Mouse (Mus musculus): ENCODE results near the gene Cacna1h. TPM values are rescaled to one million over a fixed set of nuclear protein-coding genes. Genes with fewer than 3 reads are reported as not detected.

The Cacna1h gene
- 28.6 and 59.3 TPM in 2 replicates for polyA plus RNA-seq (2012; rRNA removed)

DNA sequence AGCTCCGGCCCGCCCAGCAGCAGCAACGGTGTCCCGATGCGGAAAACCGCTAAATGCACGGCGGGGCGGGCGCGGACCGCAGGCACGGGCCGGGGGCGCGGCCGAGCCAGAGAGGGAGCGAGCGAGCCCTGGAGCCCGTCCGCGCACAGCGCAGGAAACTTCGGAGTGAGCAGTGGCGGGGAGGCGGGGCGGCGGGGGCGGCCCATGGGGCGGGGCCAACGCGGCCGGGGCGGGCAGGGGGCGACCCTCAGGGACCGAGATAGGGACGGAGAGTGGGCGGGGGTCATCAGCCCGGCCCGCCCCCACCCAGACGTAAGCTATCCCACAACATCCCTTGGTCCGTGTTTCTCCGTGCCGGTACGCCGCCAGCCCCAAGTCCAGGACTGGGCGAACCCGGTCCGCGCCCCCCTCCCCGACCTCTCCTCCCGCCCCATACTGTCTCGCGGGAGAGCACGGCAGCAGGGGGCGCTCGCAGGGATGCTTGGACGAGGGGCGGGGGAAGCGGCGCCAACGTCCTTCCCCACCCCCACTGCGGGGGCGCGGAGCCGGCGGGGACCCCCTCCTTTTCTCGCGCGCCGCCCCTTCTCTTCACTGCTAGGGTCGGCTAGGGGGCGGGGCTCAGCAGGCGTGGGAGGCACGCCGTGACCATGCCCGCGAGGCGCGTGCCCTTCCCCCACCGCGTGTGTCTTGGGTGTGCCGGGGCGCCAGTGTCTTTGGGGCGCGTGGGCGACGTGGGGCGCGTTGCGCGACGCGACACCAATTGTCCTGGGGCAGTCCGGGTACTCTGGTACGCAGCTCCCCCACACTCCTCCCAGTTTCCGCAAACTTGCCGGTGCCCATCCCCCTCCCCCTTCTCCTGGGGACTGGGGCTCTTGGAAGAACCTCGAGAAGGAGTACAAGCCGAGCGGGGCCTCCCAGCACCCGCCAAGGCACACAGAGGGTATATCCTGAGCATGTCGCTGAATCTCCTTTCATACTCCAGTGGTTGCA is at the start of gene Cacna1h:
Gene Cacna1h (minus strand): TSS at position 167 of the 990 bp plus-strand sequence.
- peak; percentile 54 for DNase-seq (ENCODE audit: low spot score)

DNA sequence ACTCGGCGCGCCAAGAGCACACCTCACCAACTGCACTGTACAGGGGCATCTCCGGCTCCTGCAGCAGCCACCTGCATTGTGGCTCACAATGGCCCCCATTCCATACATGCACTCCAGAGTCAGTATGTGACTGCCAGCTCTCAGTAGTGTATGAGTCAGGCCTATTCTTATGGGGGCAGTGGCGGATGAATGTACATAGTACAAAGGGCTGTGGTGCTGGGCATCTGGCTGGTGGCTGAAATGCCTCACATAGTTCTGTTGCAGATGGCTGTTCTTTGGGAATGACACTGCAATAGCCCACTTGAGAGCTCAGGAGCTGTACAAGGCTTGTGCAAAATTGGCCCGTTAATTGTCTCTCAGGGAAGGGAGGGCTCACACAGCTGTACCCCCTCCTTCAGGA is 48.5 kb upstream of the Cacna1h start:
- no peak for DNase-seq (ENCODE audit: low spot score)

DNA sequence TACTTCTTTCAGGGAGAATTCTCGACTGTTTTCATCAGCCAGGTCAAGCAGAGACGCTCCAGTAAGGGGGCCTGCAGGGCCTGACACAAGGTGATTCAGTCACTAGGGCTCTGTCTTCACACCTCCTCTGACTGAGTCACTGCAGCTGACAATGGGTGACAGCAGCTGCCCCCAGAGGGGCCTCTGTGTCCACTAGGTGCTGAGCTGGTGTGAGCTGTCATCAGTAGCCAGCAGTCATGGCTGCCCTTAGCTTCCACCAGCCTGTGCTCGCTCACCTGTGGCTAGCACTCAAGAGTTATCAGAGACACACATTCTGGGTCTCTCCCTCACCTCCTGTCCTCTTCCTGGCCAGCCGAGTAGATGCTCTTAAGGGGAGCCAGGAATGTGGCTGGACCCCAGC is 47.2 kb upstream of the Cacna1h start:
- no peak for DNase-seq (ENCODE audit: low spot score)

DNA sequence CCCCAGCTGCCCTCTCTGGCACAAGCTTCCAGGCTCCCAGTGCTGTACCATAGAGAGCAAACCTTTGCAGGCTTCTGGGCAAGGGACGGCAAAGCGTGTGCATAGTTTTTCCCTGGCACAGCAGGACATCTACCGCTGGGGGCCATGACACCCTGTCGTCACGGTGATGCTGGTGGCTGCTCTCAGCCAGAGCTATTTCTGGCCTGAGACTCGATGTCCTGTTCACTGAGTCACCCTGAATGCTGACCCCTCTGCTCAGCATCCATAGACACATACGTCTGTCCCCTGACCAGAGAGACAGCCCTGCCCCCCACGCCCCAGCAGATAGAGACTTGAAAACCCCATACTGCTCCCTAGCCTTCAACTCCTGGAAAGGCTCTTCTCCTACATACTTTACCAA is 46.6 kb upstream of the Cacna1h start:
- no peak for DNase-seq (ENCODE audit: low spot score)

DNA sequence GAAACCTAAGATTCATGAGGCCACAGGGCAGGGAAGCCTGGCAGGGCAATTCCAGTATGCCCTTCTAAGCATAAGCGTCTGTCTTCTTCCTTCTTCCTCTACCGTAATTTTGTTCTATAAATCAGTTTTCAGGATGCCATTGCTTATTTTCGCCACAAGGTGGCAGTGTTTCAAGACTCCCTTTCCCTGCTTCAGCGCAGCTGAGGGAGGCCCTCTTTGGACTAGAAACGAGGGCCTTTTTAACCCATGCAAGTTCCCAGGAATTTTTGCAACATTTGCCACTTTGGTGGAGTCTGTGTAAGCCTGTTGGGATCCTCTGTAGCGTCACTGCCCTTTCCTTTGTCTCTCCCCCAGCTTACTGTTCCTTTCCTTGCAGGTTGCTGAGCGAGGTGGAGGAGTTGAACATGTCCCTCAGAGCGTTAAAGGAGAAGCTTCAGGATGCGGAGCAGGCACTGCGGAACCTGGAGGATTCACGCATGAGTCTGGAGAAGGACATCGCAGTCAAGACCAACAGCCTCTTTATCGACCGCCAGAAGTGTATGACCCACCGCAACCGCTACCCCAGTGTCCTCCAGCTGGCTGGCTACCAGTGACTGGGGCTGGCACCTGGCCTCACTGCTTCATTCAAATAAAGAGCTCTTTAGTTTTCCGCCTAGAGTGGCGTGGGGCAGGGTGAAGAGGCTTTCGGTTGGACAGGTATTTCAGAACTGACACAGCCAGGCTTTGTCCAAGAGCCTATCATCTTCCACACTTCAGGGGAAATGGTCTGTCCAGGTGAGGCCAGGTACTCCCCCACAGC is 42.6 kb upstream of the Cacna1h start:
- DNase-seq (ENCODE audit: low spot score) = no peak

DNA sequence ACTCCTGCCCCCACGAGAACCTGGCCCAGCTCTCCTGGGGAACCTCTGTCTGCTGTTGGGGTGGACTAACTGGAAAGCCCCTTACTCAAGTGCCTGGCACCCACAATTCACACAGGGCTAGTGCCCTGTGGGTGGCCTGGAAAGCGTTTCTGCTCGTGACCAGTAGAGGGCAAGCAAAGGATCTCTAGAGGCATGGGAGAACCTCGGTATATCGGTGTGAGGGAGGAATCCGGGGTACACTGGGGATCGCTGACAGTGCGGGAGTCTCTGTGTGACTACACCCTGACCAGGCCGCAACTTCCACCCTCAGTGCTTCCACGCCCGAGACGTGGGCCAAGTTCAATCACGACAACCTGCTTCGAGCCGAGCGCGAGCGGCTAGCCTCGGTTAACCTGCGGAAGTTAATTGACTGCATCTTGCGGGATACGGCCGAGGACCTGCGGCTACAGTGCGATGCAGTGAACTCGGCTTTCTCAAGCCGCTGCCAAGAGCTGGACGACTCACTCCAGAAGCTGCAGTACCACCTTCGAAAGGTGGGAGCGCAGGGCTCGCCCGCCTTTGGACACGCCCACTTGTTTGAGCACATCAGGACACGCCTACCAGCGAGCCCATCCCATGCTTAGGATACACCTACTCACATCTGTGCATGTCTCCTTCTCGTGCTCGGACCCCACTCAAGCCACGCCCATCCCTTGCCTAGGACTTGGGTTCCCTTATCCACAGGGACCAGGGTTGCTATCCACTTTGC is 40.9 kb upstream of the Cacna1h start:
- peak; percentile 40 for DNase-seq (ENCODE audit: low spot score)

DNA sequence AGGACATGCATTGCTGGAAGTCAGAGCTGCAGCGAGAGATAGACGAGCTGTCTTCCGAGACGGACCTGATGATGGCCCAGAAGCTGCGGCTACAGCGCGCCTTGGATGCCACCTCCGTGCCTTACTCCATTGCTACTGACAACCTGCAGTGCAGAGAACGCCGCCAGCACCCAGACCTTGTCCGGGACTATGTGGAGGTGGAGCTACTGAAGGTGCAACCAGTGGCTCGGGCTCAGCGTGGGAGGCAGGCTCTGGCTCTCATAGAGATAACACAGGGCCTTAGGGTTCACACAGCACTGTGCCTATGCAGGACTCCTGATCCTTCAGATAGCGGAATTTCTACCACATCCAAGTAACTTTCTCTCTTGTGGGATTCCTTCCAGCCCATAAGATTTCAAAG is 38.5 kb upstream of the Cacna1h start:
- no peak for DNase-seq (ENCODE audit: low spot score)

DNA sequence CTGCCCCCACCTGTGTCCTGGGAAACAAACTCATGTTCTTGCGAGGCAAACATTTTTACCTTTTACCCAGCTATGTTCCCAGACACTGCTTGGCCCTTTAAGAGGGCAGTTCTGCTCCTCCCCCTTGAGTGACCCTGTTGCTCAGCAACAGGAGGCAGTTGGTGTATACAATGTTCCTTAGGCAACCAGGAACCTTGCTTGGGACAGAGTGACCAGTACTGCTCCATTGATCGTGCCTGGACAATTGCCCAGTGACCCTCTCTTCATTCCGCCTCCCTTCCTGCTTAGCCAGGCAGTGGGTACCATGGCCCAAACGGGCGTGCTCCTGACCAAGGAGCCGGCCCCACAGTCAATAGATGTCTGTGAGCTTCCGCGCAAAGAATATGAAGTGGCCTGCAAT is 37.8 kb upstream of the Cacna1h start:
- DNase-seq (ENCODE audit: low spot score) = no peak

DNA sequence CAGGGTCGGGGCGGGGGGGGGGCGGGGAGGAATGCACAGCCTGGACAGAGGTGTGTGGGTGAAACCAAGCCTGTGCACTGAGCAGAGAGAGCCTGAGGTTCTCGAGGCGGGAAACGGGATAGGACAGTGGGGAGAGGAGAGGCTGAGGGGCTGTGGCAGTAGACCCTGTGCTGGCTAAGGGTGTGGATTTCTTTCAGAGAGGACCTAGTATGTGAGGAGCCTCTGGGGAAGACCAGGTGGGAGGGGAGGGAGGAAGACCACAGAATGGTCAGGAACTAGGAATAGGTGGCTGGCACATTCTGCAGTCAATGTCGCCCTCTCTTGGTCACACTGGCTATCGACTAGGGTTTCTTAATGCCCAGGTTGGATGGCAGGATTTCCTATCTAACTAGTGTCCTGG is 36.2 kb upstream of the Cacna1h start:
- peak; percentile 42 for DNase-seq (ENCODE audit: low spot score)

DNA sequence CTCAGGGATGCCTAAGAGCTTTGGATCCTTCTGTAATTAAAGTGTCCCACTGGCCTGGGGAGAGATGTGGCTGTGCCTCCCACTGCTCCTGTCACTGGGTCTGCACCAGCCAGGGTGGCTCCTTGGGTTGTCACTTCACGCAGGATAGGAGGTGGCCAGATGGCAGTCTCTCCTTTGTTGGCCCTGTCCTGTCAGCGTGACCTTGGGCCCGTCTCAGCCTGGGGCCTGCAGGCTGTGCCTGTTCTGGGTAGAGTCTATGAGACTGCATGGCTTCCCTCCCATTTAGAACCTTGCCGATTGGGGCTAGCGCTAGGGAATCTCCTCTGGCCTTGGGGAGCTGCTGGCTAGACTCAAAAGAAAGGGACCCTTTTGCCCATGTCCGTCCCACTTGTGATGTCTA is 34.7 kb upstream of the Cacna1h start:
- DNase-seq (ENCODE audit: low spot score) = no peak

DNA sequence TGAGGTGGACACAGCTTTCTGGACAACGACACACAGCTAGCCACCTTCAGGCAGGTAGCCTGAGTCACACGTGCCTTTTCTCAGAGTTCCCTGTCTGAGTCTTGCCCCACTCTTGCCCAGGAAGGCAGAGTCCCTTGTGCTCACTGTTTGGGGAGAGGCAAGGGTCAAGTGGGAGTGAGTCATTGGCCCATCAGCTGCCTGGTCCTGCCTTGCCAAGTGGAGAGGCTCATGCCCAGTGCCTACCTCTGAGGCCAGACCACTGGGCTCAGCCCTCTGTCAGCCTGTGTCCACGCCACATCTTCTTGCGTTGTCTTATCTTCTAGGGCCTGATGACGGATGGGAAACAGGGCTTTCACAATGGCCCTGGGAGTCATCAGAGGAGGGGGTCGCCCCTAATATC is 34.2 kb upstream of the Cacna1h start:
- no peak for DNase-seq (ENCODE audit: low spot score)

DNA sequence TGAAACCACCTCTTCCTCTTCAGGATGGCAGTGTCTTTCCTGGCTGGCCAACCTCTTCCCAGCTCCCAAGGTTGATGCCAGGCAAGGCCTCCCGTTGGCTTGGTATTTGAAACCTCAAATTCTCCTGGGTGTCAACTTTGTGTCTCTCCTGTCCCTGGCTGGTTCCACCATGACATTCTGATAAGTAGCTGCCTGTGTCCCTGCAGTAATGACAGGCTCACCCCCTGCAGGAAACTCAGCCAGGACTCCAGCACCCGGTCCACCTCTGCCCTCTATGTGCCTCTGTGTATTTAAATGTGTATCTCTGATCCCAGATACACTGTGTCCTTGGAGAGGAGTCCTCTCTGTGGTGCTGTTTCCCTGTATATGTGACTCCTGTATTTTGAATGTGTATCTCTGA is 32.7 kb upstream of the Cacna1h start:
- DNase-seq (ENCODE audit: low spot score) = no peak

DNA sequence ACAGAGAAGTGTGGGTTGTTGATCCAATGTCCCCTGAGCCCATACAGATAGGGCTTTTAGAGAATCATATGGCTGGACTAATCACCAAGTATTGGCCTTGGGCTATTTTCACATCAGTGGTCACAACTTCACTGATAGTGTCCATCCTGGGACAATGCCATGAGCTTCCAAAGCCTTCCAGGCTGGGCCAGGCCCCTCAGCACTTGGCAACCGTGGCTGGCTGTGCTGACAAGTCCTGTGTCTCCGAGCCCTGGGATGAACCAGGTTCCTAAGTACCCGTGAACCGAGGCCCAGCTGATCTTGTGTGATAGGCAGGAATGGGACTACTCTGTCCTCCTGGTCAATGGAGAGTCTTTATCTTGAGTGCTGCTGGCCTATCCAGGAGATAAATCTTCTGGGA is 30.5 kb upstream of the Cacna1h start:
- no peak for DNase-seq (ENCODE audit: low spot score)

DNA sequence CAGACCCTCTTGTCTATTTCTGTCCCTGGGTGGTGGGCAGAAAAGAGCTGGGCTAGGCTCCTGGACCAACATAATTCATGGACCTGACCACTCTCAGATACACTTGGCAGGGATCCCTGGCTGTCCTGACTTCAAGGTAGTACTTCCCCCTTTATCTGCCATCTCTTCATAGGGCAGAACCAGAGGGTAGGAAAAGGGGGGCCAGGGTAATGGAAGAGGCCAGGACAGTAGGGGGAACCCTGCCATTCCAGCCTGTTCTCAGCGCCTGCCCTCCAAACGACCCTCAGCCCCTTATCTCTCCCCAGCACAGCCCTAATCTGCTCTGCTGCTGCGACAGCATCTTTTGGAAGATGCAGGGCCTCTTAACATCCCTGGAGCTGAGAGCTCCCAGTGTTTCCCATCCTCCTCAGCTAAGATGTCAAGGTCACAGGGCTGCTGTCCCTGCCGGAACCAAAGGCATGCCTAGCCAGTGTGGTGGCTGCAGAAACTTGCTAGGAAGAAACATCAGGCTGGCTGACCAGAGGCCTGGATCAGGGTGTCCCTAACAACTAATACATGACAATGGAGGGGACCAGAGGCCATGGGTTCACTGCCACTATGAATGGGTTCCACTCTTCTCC is 29.9 kb upstream of the Cacna1h start:
- DNase-seq (ENCODE audit: low spot score) = no peak

DNA sequence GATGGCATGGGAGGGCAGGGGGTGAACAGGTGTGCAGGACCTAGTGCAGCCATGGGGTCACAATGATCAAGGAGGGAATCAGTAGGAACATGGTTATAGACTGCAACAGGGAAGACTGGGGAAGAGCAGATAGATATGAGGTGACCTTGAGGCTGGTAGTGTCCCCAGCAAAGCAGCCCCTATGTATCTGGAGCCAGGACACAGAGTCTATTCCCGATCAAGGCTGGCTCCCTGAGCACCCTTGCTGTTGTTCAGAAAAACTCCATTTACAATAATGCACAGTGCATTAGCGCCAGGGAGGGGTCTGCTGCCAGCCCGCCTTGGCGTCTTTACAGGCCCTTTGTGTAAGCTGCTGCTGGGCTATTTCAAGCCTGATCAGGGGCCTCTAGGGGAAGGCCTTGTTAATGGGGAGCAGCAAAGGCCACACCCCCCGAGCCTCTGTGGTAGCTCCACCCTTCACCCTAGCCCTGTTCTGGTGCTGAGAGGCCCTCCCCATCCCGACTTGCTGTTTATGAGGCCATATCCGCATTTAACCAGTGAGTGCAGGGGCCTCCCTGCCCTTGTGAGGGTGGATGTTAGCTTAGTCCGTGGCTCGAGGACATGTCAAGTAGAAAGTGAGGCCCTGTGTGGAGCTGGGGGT is 28.8 kb upstream of the Cacna1h start:
- no peak for DNase-seq (ENCODE audit: low spot score)

DNA sequence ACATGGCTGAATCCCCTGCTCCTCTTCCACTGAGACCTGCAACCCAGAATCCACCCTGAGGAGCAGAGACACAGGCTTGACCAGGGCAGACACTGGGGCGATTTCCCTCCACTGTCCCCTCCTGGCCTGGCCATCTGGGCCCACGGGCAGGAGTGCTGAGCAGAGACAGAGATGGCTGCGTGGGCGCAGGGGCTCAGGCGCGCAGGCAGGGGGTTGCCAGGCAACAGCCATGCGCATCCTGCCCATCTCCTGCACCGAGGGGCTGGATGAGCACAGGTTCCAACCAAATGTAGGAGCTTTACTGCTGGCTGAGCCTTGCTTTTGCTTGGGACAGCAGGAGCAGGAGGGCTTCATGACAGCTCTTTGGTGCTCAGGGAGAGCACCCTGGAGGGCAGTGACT is 23.0 kb upstream of the Cacna1h start:
- no peak for DNase-seq (ENCODE audit: low spot score)

DNA sequence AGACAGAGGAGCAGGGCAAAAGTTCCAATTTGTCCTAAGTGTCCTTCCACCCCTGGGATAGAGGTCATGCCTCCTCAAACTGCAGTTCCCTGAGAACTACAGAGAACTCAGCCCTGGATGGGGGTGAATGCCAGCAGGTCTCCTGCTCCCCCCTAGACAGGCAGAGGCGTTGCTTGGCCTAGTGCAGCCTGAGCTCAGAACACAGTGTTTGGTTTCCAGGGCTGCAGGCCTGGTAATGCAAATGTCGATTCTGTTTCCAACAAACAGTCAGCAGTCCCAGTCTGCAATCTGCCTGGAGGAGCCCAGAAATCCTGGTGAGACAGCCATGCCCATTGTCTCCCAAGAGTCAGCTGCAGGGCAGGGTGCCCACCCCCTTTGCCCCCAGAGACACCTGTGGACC is 20.7 kb upstream of the Cacna1h start, which contains the start of gene Tekt4:
Gene Tekt4 (plus strand): TSS at position 344 of the 400 bp plus-strand sequence.
- DNase-seq (ENCODE audit: low spot score) = no peak

DNA sequence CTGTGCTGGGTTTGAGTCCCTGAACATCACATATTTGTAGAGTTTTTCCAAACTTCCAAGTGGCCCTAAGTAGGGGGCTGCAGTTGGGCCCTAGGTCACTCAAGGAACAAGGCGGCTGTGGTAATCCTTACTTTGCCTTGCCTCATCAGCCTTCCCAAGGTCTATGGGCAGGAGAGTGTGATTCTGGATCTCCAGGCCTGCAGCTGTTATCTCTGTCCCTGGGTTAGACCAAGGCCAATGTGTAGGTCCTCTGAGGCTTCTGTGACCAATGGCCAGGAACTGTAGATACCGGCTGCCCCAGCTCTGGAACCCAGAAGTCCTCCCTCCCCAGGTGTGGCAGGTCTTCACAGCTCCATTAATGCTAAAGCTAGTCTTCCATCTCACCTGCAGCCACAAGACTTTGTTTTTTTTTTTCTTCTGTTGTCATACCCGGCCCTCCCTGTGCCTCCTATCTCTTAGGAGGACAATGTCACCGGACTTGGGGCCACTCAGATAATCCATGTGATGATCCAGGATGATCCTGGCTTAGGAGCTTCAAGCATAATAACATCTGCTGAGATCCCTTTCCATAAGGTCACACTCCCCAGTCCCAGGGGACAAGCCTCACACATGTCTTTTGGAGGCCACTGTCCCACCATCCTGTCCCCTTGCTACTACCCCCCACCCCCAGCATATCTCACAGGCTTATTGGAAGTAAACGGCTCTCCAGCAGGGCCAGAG is 18.8 kb upstream of the Cacna1h start:
- DNase-seq (ENCODE audit: low spot score) = no peak

DNA sequence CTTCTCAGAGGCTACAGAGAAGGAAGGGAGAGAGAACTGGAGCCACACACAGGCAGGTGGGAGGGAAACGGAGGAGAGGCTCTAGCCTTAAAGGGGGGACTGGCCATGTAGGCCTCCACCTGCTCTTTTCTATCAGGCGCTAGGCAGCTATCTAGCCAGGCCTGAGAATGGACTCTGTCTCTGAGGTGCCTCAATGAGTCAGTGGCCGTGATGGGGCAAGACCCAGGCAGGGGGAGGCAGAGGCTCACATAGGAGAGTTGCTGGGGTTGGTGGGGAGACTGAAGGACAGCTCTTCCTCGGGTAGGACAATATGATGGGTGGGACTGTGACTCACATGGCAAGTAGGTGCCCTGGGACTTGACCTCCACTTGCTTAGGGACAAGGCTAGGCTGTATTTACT is 16.7 kb upstream of the Cacna1h start:
- no peak for DNase-seq (ENCODE audit: low spot score)

DNA sequence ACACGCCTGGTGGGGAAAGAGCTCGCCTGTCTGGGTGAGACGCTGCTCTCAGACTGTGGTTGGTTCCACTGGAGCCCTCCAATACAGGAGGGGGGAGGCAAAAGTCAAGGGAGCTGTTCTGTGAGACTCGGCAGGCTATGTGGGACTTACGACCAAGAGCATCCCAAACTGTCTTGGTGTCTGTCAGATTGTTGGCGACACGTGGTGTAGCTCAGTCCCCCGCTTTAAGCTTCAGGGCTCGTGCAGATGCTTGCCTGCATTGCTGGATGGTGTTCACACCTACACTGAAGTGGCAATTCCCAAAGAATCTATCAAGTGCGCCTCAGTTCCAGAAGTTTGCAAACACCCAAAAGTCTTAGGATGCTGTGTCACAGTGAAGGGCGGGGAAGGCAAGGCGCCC is 14.3 kb upstream of the Cacna1h start:
- no peak for DNase-seq (ENCODE audit: low spot score)
